ENCODE assay signal across 10 mouse cellular contexts in genomic region chr13:73400921-73401320, GRCm38 (mm10).
"Had no signal": no experiment of that assay in that cellular context is flagged by ENCODE, and none has a peak within 500 bp of the region (broad histone marks: within the 10 kb centered on the region; RNA-seq: fewer than 3 reads in every experiment).

No protein-coding gene starts in this region.

- DNase-seq: kidney, adult 11 months; kidney, adult 9 months; kidney, postnatal 14 days; kidney, postnatal 4 days; liver, embryonic 13.5 days; lung, adult 2 months; lung, postnatal 14 days; lung, postnatal 4 days; retina, postnatal 1 day; thymus, postnatal 25 days had no signal
